19 mouse cellular contexts compared by ENCODE assay signal in genomic region chr12:106722761-106723160, GRCm38 (mm10).
"Had no signal": no experiment of that assay in that cellular context is flagged by ENCODE, and none has a peak within 500 bp of the region (broad histone marks: within the 10 kb centered on the region; RNA-seq: fewer than 3 reads in every experiment).

No protein-coding gene starts in this region.

- H3K9ac ChIP-seq: limb, embryonic 12.5 days; liver, embryonic 12.5 days; liver, embryonic 15.5 days; lung, embryonic 15.5 days; midbrain, embryonic 12.5 days; midbrain, embryonic 15.5 days; neural tube, embryonic 13.5 days had no signal

- H3K9me3 ChIP-seq: limb, embryonic 12.5 days; liver, embryonic 15.5 days; lung, embryonic 15.5 days; midbrain, embryonic 12.5 days; midbrain, embryonic 15.5 days; neural tube, embryonic 13.5 days had no signal

- DNase-seq: kidney, adult 18-20 months; kidney, adult 9 months; kidney, postnatal 10 days; kidney, postnatal 36 days; liver; lung, adult 18-20 months; lung, postnatal 10 days; lung, postnatal 4 days; thymus, adult 2 months; thymus, postnatal 14 days; thymus, postnatal 4 days had no signal

- H3K36me3 ChIP-seq: limb, embryonic 12.5 days; liver, embryonic 12.5 days; liver, embryonic 15.5 days; lung, embryonic 15.5 days; midbrain, embryonic 12.5 days; midbrain, embryonic 15.5 days; neural tube, embryonic 13.5 days had no signal

- H3K4me2 ChIP-seq: limb, embryonic 12.5 days; liver, embryonic 12.5 days; liver, embryonic 15.5 days; lung, embryonic 15.5 days; midbrain, embryonic 12.5 days; midbrain, embryonic 15.5 days; neural tube, embryonic 13.5 days had no signal

- H3K4me1 ChIP-seq: liver, embryonic 12.5 days; liver, embryonic 15.5 days; lung, embryonic 15.5 days; midbrain, embryonic 12.5 days; midbrain, embryonic 15.5 days; neural tube, embryonic 13.5 days had no signal

- H3K27me3 ChIP-seq: liver, embryonic 12.5 days; liver, embryonic 15.5 days; lung, embryonic 15.5 days; midbrain, embryonic 15.5 days; neural tube, embryonic 13.5 days had no signal

- H3K27ac ChIP-seq: limb, embryonic 12.5 days; liver, embryonic 12.5 days; liver, embryonic 15.5 days; lung, embryonic 15.5 days; midbrain, embryonic 12.5 days; midbrain, embryonic 15.5 days; neural tube, embryonic 13.5 days; stomach, postnatal 0 days had no signal

- ATAC-seq: liver, embryonic 12.5 days; midbrain, embryonic 15.5 days had no signal

- H3K4me3 ChIP-seq: limb, embryonic 12.5 days; liver, embryonic 12.5 days; liver, embryonic 15.5 days; lung, embryonic 15.5 days; midbrain, embryonic 12.5 days; midbrain, embryonic 15.5 days; neural tube, embryonic 13.5 days had no signal
